Mouse (Mus musculus): Measurements from ENCODE around the gene Erbin.

Erbin gene

DNA sequence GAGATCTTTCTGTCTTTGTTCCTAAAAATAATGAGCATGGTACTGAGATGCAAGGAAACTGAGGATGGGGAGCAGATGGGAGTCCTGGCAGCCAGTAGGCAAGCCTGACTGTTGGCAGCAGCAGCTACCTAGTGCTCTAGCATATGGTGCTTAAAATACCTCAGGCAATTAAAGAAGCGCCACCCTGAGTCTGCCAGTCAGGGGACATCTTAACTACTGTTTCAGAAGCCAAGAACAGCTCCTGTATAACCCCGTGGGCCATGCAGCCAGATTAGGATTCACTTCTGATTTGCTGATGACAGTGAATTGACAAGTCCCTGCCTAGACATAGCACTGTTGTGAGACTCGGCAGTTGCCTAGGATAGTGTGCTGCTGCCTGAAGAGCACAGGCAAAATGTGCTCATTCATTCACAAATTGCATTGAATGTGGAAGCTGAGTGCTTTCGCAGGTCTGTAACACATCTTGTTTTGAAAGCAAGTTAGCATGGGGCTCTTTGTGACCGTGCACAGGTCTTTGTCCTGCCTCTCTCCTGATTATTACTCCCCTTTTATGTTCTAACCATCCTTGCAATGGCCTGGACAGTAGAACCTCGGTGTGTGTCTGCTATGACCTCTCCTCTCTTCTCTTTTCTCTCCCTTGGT is 114.0 kb downstream of the Erbin start:
- H3K36me3 ChIP-seq (ENCODE audit: control insufficient read depth, insufficient read depth, low read length, poor library complexity, severe bottlenecking) = no peaks in the 10 kb centered on the region
- DNase-seq (ENCODE audit: low read depth, low spot score) = no peak
- H3K27me3 ChIP-seq (ENCODE audit: control insufficient read depth, insufficient read depth, low read length, poor library complexity, severe bottlenecking) = no peaks in the 10 kb centered on the region

DNA sequence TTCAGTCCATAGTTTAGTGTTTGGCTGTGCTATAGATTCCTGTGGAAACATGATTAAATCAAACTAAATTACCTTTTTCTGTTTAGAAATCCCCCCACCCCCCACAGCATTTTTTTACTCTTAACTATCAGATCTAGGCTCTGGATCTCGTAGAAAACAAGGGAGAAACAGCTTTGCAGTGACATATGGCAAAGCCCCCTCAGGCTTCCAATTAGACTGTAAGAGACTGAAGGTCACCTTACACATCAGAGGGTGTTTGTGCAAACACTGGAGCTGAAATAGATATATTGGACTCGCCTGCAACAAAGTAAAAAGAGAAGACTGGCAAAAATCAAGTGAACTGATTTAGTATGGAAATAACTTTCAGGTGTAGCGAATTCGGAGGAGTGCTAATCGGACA is 116.6 kb downstream of the Erbin start:
- Histone ChIP-seq H3K27me3 (ENCODE audit: control insufficient read depth, insufficient read depth, low read length, poor library complexity, severe bottlenecking) (no peaks in the 10 kb centered on the region), H3K36me3 (ENCODE audit: control insufficient read depth, insufficient read depth, low read length, poor library complexity, severe bottlenecking) (no peaks in the 10 kb centered on the region)
- DNase-seq (ENCODE audit: low read depth, low spot score) = no peak

GRCm38 (mm10) chr13:103801021-103801420 is 119.3 kb downstream of the Erbin start:
- Histone ChIP-seq H3K36me3 (ENCODE audit: control insufficient read depth, insufficient read depth, low read length, poor library complexity, severe bottlenecking) (no peaks in the 10 kb centered on the region), H3K27me3 (ENCODE audit: control insufficient read depth, insufficient read depth, low read length, poor library complexity, severe bottlenecking) (no peaks in the 10 kb centered on the region)
- DNase-seq (ENCODE audit: low read depth, low spot score) = no peak

DNA sequence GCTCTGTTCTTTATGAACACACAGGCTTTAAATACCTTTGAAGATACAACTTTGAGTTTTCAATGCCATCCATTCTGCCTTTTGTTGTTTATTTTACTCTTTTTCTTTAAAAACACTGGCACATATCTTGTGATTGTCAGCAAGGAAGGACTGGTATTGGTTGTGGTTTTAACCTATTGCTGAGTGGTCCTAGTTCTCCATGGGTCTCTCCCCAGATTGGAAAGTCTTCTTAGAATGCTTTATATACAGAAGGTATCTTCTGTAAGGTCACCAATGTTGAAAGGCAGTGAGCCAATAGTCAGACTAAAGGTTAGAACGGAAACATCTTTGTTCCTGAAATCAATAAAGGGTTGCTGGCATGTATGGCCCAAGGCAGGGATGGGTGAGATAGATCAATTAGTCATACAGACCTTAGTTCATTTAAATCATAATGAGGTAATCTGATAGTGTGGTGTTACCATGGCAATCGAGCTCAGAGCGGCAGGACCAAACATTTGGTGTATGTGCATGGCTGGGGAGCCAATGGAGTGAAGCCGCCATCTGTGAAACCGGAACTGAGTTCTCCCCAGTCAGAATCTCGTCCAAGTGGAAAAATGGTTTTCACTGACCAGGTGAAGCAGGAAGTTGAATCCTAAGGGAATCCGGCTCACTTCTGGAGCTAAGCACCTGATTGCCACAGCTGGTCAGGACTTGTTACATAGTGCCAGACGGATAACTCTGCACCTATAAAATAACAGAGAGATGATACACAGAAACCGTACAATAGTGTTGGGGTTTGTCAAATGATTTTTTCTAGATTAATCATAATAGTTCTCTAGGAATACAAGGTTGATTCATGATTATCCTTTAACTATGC is 125.4 kb downstream of the Erbin start:
- no peak for DNase-seq (ENCODE audit: low read depth, low spot score)
- Histone ChIP-seq H3K27me3 (ENCODE audit: control insufficient read depth, insufficient read depth, low read length, poor library complexity, severe bottlenecking) (no peaks in the 10 kb centered on the region), H3K36me3 (ENCODE audit: control insufficient read depth, insufficient read depth, low read length, poor library complexity, severe bottlenecking) (no peaks in the 10 kb centered on the region)

DNA sequence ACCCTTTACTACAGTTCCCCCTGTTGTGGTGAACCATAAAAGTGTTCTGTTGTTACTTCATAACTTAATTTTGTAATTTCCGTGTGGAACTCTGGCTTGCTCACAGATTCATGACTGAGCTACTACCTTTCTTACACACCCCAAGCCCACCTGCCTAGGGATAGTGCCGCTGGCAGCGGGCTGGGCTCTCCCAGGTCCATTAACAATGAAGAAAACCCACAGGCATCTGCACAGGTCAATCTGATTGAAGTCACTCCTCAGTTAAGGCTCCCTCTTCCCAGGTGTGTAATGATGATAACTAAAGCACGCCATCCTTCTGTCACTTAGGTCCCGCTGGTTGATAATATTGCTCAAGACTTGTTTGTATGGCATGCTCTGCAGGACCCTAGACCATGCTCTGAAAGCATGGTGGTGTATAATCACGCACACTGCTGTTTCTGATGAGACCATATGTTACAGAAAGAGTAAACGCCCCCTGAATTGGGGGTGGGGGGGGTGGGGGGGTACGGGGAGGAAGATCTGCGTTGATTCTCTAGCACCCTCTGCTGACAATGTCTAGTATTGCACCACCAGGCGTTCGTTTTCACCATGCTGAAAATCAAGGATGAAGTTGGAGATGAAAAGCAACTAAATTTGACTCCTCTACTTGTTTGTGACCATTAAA is 140.3 kb downstream of the Erbin start:
- no peaks in the 10 kb centered on the region for H3K27me3 ChIP-seq (ENCODE audit: control insufficient read depth, insufficient read depth, low read length, poor library complexity, severe bottlenecking)
- H3K36me3 ChIP-seq (ENCODE audit: control insufficient read depth, insufficient read depth, low read length, poor library complexity, severe bottlenecking) = no peaks in the 10 kb centered on the region
- DNase-seq (ENCODE audit: low read depth, low spot score) = peak; percentile 76

GRCm38 (mm10) chr13:103777126-103777525 is 143.2 kb downstream of the Erbin start:
- H3K36me3 ChIP-seq (ENCODE audit: control insufficient read depth, insufficient read depth, low read length, poor library complexity, severe bottlenecking) = no peaks in the 10 kb centered on the region
- H3K27me3 ChIP-seq (ENCODE audit: control insufficient read depth, insufficient read depth, low read length, poor library complexity, severe bottlenecking) = no peaks in the 10 kb centered on the region
- no peak for DNase-seq (ENCODE audit: low read depth, low spot score)

- peak; percentile 88 for DNase-seq (ENCODE audit: low read depth, low spot score)
- H3K27me3 ChIP-seq (ENCODE audit: control insufficient read depth, insufficient read depth, low read length, poor library complexity, severe bottlenecking) = no peaks in the 10 kb centered on the region
- no peaks in the 10 kb centered on the region for H3K36me3 ChIP-seq (ENCODE audit: control insufficient read depth, insufficient read depth, low read length, poor library complexity, severe bottlenecking)
Measured at GRCm38 (mm10) chr13:103774119-103774757, 146.1 kb downstream of the Erbin start, which contains the start of gene Srek1. Gene Srek1 (minus strand): TSS chr13:103774608.

DNA sequence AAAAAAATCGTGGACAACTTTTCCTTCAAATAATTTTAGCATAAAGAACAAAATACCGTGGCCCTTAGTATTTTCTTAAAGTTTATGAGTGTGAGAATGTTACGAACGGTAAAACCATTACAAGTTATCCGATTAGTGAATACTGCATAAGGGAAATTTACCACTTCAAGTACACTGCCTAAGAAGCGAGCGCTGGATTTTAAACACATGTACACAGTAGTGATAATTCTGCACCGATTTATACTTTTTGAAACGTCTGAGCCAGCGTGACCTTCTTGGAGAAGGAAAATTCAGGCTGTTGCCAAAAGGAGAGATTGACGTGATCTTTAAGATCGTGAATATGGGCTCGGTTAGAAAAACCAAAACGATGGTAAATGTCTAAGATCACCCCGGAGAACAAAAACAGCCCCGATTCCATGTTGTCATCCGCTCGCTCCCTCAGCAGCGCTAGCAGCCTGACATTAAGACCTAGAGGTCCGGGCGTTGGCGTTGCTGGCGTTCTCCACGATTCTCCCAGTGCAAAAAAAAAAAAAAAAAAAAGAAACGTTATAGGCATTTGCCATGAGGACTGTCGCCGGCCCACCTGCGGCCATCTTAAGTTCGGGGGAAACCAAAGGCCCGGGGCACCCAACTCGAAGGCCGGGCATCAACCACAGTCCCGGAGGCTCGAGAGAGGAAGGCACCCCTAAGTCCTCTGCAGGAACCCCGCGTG is 146.8 kb downstream of the Erbin start:
- no peaks in the 10 kb centered on the region for H3K36me3 ChIP-seq (ENCODE audit: control insufficient read depth, insufficient read depth, low read length, poor library complexity, severe bottlenecking)
- no peak for DNase-seq (ENCODE audit: low read depth, low spot score)
- no peaks in the 10 kb centered on the region for H3K27me3 ChIP-seq (ENCODE audit: control insufficient read depth, insufficient read depth, low read length, poor library complexity, severe bottlenecking)

GRCm38 (mm10) chr13:103772917-103773316 is 147.4 kb downstream of the Erbin start:
- no peak for DNase-seq (ENCODE audit: low read depth, low spot score)
- no peaks in the 10 kb centered on the region for H3K27me3 ChIP-seq (ENCODE audit: control insufficient read depth, insufficient read depth, low read length, poor library complexity, severe bottlenecking)
- H3K36me3 ChIP-seq (ENCODE audit: control insufficient read depth, insufficient read depth, low read length, poor library complexity, severe bottlenecking) = no peaks in the 10 kb centered on the region

DNA sequence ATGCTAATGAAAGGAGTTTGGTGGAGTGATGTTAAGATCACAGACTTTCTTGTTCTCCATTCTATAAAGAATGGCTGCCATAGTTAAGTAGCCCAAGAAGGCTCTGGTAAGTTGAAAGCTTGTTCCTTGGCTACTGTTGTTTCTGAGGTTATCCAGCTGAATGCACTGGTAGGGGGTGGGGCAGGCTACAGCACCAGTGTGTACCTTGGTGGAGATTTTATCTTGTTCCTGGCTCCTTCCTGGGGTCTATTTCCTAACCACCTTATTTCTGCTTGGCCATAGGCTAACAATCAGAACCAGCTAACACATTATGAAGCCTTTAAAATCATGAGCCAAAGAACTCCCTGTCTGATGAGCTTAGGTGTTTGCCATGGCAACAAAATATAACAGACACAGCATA is 149.5 kb downstream of the Erbin start:
- Histone ChIP-seq H3K36me3 (ENCODE audit: control insufficient read depth, insufficient read depth, low read length, poor library complexity, severe bottlenecking) (no peaks in the 10 kb centered on the region), H3K27me3 (ENCODE audit: control insufficient read depth, insufficient read depth, low read length, poor library complexity, severe bottlenecking) (no peaks in the 10 kb centered on the region)
- peak; percentile 16 for DNase-seq (ENCODE audit: low read depth, low spot score)
